Mouse (Mus musculus) CH12.LX (cell line): Measurements from ENCODE around the gene Mdm4. TPM values are rescaled to one million over a fixed set of nuclear protein-coding genes. Genes with fewer than 3 reads are reported as not detected.

ENCODE experiments used
- DNase-seq: peaks from one replicate; pipeline ENCODE4 v3.0.0-alpha.2; 2013; ENCODE audit errors: extremely low read depth
- H3K27ac ChIP-seq: 2 replicates; pipeline ENCODE4 v1.5.1; 2012; ENCODE audit warnings: low read depth, mild to moderate bottlenecking, control low read depth, moderate library complexity; ENCODE audit not compliant: insufficient read depth
- H3K27me3 ChIP-seq: replicated peaks from 2 replicates; pipeline ENCODE3; 2012; ENCODE audit warnings: inconsistent platforms
- H3K36me3 ChIP-seq, 2 experiments: replicated peaks in 1 of 2; 2 replicates each; pipeline versions ENCODE3 to v1.6.1; 2012; ENCODE audit warnings: inconsistent platforms in 1 of 2, low read length in 1 of 2, mild to moderate bottlenecking in 1 of 2, mixed read lengths in 1 of 2, moderate library complexity in 1 of 2; ENCODE audit not compliant: control insufficient read depth in 1 of 2, insufficient read depth in 1 of 2
- H3K4me1 ChIP-seq, 2 experiments: 2 replicates each; pipeline ENCODE4 v1.6.1; 2012; ENCODE audit warnings: inconsistent platforms in 1 of 2, moderate library complexity in 1 of 2; ENCODE audit not compliant: insufficient read depth in 2 of 2, control insufficient read depth in 1 of 2
- H3K4me2 ChIP-seq: 2 replicates; pipeline ENCODE4 v1.6.1; 2012; ENCODE audit warnings: low read depth, mild to moderate bottlenecking, control low read depth; ENCODE audit not compliant: poor library complexity, insufficient read depth, severe bottlenecking
- H3K4me3 ChIP-seq, 3 experiments: fragments of 150-350 bp in 1 of 3; sonication (generic) in 1 of 3; replicated peaks in 1 of 3; 2 replicates each; pipeline versions ENCODE3 to v1.5.1; 2011 to 2012; ENCODE audit warnings: low read depth in 2 of 3, low read length in 2 of 3, mild to moderate bottlenecking in 2 of 3, moderate library complexity in 2 of 3, control low read depth in 1 of 3, improper control_type of control experiment in 1 of 3, inconsistent platforms in 1 of 3, mixed read lengths in 1 of 3; ENCODE audit not compliant: poor library complexity in 1 of 3
- H3K79me2 ChIP-seq: replicated peaks from 2 replicates; pipeline ENCODE4 v1.6.1; 2012; ENCODE audit warnings: mild to moderate bottlenecking, moderate library complexity; ENCODE audit not compliant: control insufficient read depth, poor library complexity, insufficient read depth, severe bottlenecking; ENCODE audit errors: extremely low read depth
- H3K9ac ChIP-seq: 2 replicates; pipeline ENCODE4 v1.6.1; 2012; ENCODE audit warnings: low read depth, mild to moderate bottlenecking, control low read depth, moderate library complexity; ENCODE audit not compliant: insufficient read depth
- H3K9me3 ChIP-seq: replicated peaks from 2 replicates; pipeline ENCODE3; 2012; ENCODE audit warnings: low read length, inconsistent platforms, mixed read lengths
- CHD1 ChIP-seq: IDR thresholded peaks from 2 replicates; pipeline ENCODE4 v1.6.1; 2012; ENCODE audit warnings: low read depth, low read length, improper control_type of control experiment, inconsistent platforms
- E2F4 ChIP-seq: IDR thresholded peaks from 2 replicates; pipeline ENCODE4 v1.6.1; 2011; ENCODE audit warnings: low read depth, low read length, improper control_type of control experiment; ENCODE audit not compliant: insufficient replicate concordance
- ELF1 ChIP-seq: IDR thresholded peaks from 2 replicates; pipeline ENCODE4 v1.6.1; 2014; ENCODE audit warnings: low read depth, mild to moderate bottlenecking, inconsistent platforms, low read length, improper control_type of control experiment
- ETS1 ChIP-seq: conservative IDR thresholded peaks from 2 replicates; pipeline ENCODE4 v1.6.1; 2012; ENCODE audit warnings: low read depth, mild to moderate bottlenecking, inconsistent platforms, low read length, improper control_type of control experiment, moderate library complexity
- GABPA ChIP-seq: IDR thresholded peaks from 2 replicates; pipeline ENCODE4 v1.6.1; 2012; ENCODE audit warnings: low read depth, low read length, improper control_type of control experiment, inconsistent platforms; ENCODE audit not compliant: insufficient replicate concordance
- JUN ChIP-seq: IDR thresholded peaks from 2 replicates; pipeline ENCODE4 v1.6.1; 2011; ENCODE audit warnings: low read depth, mild to moderate bottlenecking, low read length, improper control_type of control experiment, moderate library complexity; ENCODE audit not compliant: insufficient read depth
- JUND ChIP-seq: conservative IDR thresholded peaks from 2 replicates; pipeline ENCODE4 v1.6.1; 2011; ENCODE audit warnings: low read depth, low read length, improper control_type of control experiment
- KAT2A ChIP-seq: IDR thresholded peaks from 2 replicates; pipeline ENCODE4 v1.6.1; 2012; ENCODE audit warnings: low read length, improper control_type of control experiment, inconsistent platforms; ENCODE audit not compliant: insufficient replicate concordance
- MAFK ChIP-seq: IDR thresholded peaks from 2 replicates; pipeline ENCODE4 v1.6.1; 2011; ENCODE audit warnings: low read length, improper control_type of control experiment; ENCODE audit not compliant: insufficient replicate concordance
- MAX ChIP-seq: IDR thresholded peaks from 2 replicates; pipeline ENCODE4 v1.6.1; 2011; ENCODE audit warnings: low read length, improper control_type of control experiment
- MAZ ChIP-seq: IDR thresholded peaks from 2 replicates; pipeline ENCODE4 v1.6.1; 2012; ENCODE audit warnings: low read depth, mild to moderate bottlenecking, inconsistent platforms, low read length, improper control_type of control experiment, moderate library complexity
- MXI1 ChIP-seq: IDR thresholded peaks from 2 replicates; pipeline ENCODE4 v1.6.1; 2011; ENCODE audit warnings: mild to moderate bottlenecking, low read depth, low read length, improper control_type of control experiment
- MYC ChIP-seq: IDR thresholded peaks from 2 replicates; pipeline ENCODE4 v1.6.1; 2011; ENCODE audit warnings: low read depth, mild to moderate bottlenecking, improper control_type of control experiment, low read length
- NELFE ChIP-seq: IDR thresholded peaks from 2 replicates; pipeline ENCODE4 v1.6.1; 2011; ENCODE audit warnings: low read depth, low read length, improper control_type of control experiment
- PAX5 ChIP-seq: IDR thresholded peaks from 2 replicates; pipeline ENCODE4 v1.6.1; 2012; ENCODE audit warnings: low read length, inconsistent platforms, mixed read lengths
- POLR2AphosphoS2 ChIP-seq: IDR thresholded peaks from 2 replicates; pipeline ENCODE4 v1.6.1; 2011; ENCODE audit warnings: low read depth, low read length, improper control_type of control experiment
- RAD21 ChIP-seq: IDR thresholded peaks from 2 replicates; pipeline ENCODE4 v1.6.1; 2011; ENCODE audit warnings: low read depth, mild to moderate bottlenecking, low read length, improper control_type of control experiment, moderate library complexity
- RCOR1 ChIP-seq: conservative IDR thresholded peaks from 2 replicates; pipeline ENCODE4 v1.6.1; 2012; ENCODE audit warnings: low read depth, mild to moderate bottlenecking, inconsistent platforms, low read length, improper control_type of control experiment
- SIN3A ChIP-seq: IDR thresholded peaks from 2 replicates; pipeline ENCODE4 v1.6.1; 2012; ENCODE audit warnings: low read length, improper control_type of control experiment, inconsistent platforms
- SMC3 ChIP-seq: IDR thresholded peaks from 2 replicates; pipeline ENCODE4 v1.6.1; 2011; ENCODE audit warnings: low read depth, low read length, improper control_type of control experiment
- USF1 ChIP-seq: IDR thresholded peaks from 2 replicates; pipeline ENCODE4 v1.6.1; 2014; ENCODE audit warnings: low read depth, mild to moderate bottlenecking, inconsistent platforms, low read length, improper control_type of control experiment
- USF2 ChIP-seq: conservative IDR thresholded peaks from 2 replicates; pipeline ENCODE4 v1.6.1; 2011; ENCODE audit warnings: low read depth, low read length, improper control_type of control experiment
- ZKSCAN1 ChIP-seq: IDR thresholded peaks from 2 replicates; pipeline ENCODE4 v1.6.1; 2012; ENCODE audit warnings: low read depth, inconsistent platforms, low read length, improper control_type of control experiment, borderline replicate concordance
- ZMIZ1 ChIP-seq: IDR thresholded peaks from 2 replicates; pipeline ENCODE4 v1.6.1; 2012; ENCODE audit warnings: low read depth, mild to moderate bottlenecking, inconsistent platforms, low read length, improper control_type of control experiment
- ZNF384 ChIP-seq: IDR thresholded peaks from 2 replicates; pipeline ENCODE4 v1.6.1; 2012; ENCODE audit warnings: low read depth, low read length, improper control_type of control experiment, inconsistent platforms
- dilution Hi-C: fragments of 300-500 bp; cut with MboI; formaldehyde crosslinking; loops from 2 replicates; pipeline ENCODE4 v1.14.3; 2020; ENCODE audit warnings: low sequenced_read_pairs; ENCODE audit not compliant: extremely low pct_unique_long_range_greater_than_20kb, extremely low pct_ligation_motif_present
- in situ Hi-C: fragments of 300-500 bp; cut with MboI; formaldehyde crosslinking; loops from 3 replicates; pipeline ENCODE4 v1.14.3; 2019; ENCODE audit warnings: low sequenced_read_pairs, low pct_ligation_motif_present, low pct_unique_long_range_greater_than_20kb, mixed read lengths
- polyA plus RNA-seq: library from polyadenylated mRNA; unstranded; fragments of >175 nt; gene quantifications from 2 replicates; pipeline ENCODE4 v1.2.1, GENCODE M21; 2012; ENCODE audit warnings: low read depth; ENCODE audit not compliant: insufficient read length
- total RNA-seq, 2 experiments: library from RNA; depleted of rRNA; stranded (reverse); fragments of 300-350 nt in 1 of 2; fragments of >200 nt in 1 of 2; gene quantifications; 2 replicates each; pipeline ENCODE4 v1.2.3; 2012 to 2014

Mdm4 gene
- total and polyA plus RNA-seq, 3 experiments, result 66.5 to 107 (median 78.9) TPM

- Histone ChIP-seq H3K27ac (no peak overlapping the region), H3K4me2 (no peak overlapping the region), H3K27me3 (peaks cover 89% of the 10 kb centered on the region), H3K4me3 (no peak overlapping the region), H3K4me1 (no peaks in the 10 kb centered on the region), H3K36me3 (no peaks in the 10 kb centered on the region), H3K9ac (no peak overlapping the region), H3K9me3 (no peaks in the 10 kb centered on the region), H3K79me2 (no peaks in the 10 kb centered on the region)
- TF ChIP-seq ZKSCAN1 (no peak), ELF1 (no peak), E2F4 (no peak), PAX5 (no peak), RCOR1 (no peak), MAX (no peak), ETS1 (no peak), JUND (no peak), SIN3A (no peak), POLR2AphosphoS2 (no peak), NELFE (no peak), MAFK (no peak), GABPA (no peak), MXI1 (no peak), RAD21 (no peak), ZMIZ1 (no peak), MAZ (no peak), USF1 (no peak), ZNF384 (no peak), KAT2A (no peak)
- no peak for DNase-seq
- in situ Hi-C loops, result no loop called here
- dilution Hi-C loops, result no loop called here
Measured at GRCm38 (mm10) chr1:132919258-132919657, 111.1 kb downstream of the Mdm4 start.

DNA sequence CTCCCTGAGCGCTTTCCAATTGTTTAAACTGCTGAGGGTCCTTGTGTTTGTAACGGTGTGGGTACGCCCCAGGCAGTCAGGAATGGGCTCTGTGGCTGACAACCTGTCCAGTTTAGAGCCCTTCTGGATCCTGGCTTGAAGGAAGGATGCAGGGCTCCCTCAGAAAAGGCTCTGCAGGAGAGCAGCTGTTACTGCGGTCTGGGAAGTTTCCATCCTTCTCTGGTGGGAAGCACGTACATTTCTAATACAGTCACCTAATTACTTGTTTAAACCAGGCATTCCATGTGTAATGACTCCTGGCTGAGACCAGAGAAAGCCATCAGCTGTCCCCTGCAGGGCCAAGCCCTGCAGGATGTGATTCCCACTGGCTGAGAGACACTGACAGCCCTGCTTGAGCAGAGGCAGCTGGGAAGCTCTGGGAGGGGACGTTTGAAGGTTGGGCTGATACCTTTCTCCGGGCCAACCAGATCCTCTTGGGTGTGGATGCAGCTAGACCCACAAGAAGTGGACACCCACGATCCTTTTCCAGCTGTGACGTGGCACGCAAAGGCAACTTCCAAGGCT lies 112.2 kb downstream of the Mdm4 start:
- Histone ChIP-seq H3K27ac (no peak overlapping the region), H3K36me3 (no peaks in the 10 kb centered on the region), H3K4me1 (no peaks in the 10 kb centered on the region), H3K4me3 (no peak overlapping the region), H3K9me3 (no peaks in the 10 kb centered on the region), H3K79me2 (no peaks in the 10 kb centered on the region), H3K27me3 (peaks cover 94% of the 10 kb centered on the region), H3K9ac (no peak overlapping the region), H3K4me2 (no peak overlapping the region)
- in situ Hi-C loops (no loop called here), dilution Hi-C loops (no loop called here)
- no peak for TF ChIP-seq CHD1
- TF ChIP-seq ZMIZ1, result no peak
- no peak for TF ChIP-seq ZKSCAN1
- TF ChIP-seq JUN, result no peak
- TF ChIP-seq MAX, result no peak
- TF ChIP-seq ETS1, result no peak
- TF ChIP-seq MYC, result no peak
- TF ChIP-seq E2F4, result no peak
- TF ChIP-seq SMC3, result no peak
- no peak for TF ChIP-seq NELFE
- TF ChIP-seq MAZ, result no peak
- TF ChIP-seq USF1, result no peak
- no peak for TF ChIP-seq USF2
- DNase-seq, result no peak
